Mouse (Mus musculus) urinary bladder, postnatal 4 days (tissue): ENCODE data around the gene Rora.

Experiments
- DNase-seq, 2 experiments: peaks; one replicate each; pipeline ENCODE4 v3.0.0; 2021 to 2022; ENCODE audit warnings: low spot score in 2 of 2

Gene Rora

DNA sequence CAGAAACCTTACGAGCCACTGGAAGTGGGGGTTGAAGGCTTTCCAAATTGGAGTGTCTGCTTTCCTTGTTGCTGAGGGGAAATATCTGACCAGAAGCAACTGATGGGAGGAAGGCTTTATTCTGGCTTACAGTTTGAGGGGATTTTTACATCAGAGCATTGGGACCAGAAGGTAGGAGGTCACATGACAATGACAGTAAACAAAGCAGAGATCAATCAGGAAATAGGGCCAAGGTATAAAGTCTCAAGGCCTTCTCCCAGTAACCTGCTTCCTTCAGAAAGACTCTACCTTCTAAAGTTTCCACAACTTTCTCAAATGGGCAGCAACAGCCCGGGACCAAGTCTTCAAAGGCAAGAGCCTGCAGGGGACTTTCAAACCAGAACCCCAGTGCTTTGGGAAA is 34.6 kb downstream of the Rora start:
- DNase-seq, result no peak

DNA sequence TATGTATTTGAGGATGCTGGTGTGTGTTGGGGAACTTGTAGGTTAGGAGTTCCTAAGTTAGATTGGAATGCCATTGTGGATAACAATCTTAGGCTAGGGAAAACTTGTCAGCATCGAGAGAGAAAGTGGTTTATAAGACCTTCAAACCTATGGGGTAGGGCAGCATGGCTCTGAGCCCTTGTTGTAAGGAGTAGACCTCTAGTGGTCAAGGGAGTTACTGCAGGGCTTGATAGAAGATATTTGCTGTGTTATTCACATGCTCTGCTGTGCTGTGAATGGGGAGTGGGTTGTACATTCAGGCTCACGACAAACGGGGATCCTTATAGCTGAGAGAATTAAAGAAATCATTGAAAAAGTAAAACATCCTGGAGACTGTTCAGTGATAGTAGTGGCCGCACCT is 35.8 kb downstream of the Rora start:
- no peak for DNase-seq

DNA sequence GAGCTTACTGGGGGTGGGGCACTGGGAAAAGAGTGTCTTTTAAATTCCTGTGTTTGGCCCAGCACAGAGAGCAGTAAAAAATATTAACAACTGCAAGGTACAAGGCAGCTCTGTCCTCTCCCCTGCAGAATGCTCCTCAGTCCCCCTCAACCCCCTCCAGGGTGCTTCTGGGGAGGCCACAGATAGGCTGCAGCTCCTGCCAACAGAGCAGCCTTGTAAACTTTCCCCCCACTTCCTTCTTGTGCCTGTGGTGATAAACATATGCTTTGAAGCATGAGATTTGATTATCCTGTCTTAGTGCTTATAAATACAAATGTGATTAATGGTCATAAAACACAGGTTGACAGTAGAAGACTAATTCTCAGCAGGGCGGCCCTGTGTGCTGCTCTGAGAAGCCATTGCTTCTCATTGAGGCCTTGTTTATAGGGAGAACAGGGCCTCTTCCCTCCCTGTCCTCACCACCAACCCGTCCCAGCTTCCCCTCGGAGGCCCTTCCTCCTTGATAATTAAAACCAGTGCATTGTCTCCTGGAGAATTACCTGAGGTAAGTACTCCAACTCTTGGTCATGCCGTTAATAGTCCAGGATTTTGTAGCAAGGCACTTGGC is 41.4 kb downstream of the Rora start:
- DNase-seq, result no peak

- no peak for DNase-seq
Measured at GRCm38 (mm10) chr9:68695496-68695969, 41.9 kb downstream of the Rora start.

DNA sequence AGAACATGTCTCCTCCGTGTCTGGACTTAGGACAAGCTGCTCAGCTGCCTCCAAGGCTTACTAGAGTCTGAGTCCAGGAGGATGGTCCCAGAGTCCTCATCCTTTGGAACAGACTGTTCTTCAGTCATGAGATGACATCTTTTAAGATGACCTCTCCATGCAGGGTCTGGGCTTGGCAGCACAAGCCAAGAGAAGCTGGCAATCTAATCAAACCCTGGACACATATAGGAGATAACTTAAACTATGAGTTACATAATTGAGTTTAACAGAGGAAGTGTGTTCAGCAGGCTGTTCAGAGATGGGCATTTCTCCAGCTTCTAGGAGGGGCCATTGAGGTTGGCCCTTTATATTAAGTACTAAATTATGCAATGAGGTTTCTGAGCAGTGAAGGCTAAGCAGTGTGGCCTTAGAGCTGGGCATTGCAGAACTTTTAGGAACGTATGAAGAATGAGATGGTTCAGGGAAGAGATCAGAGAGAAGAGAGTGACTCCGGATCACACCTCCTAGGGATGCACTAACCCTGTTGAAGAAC is 42.9 kb downstream of the Rora start:
- DNase-seq, result no peak

DNA sequence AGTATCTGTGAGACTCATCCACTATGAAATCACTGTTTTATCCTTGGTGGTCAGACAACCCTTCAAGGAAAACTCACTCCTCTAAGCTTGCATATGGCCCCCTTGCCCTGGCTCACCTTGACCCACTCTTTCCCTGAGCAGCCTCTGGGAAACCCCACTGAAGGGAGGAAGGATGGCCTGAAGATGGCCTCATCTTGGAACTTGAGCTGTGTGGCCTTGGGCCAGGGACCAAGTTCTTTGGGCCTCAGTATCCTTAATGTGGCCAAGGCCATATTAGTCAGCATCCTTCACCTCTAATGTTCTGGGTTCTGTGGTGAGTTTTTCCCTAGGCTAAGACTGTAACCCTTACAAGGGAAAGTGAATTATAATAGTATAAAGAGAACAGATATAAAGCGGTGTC is 45.8 kb downstream of the Rora start:
- DNase-seq, result no peak

- DNase-seq, result no peak
Measured at GRCm38 (mm10) chr9:68699856-68700255, 46.3 kb downstream of the Rora start.

- no peak for DNase-seq
Measured at GRCm38 (mm10) chr9:68707636-68708035, 54.0 kb downstream of the Rora start.

GRCm38 (mm10) chr9:68709232-68709631 is 55.6 kb downstream of the Rora start:
- no peak for DNase-seq

- DNase-seq, result no peak
Measured at GRCm38 (mm10) chr9:68710893-68711654, 57.5 kb downstream of the Rora start.

DNA sequence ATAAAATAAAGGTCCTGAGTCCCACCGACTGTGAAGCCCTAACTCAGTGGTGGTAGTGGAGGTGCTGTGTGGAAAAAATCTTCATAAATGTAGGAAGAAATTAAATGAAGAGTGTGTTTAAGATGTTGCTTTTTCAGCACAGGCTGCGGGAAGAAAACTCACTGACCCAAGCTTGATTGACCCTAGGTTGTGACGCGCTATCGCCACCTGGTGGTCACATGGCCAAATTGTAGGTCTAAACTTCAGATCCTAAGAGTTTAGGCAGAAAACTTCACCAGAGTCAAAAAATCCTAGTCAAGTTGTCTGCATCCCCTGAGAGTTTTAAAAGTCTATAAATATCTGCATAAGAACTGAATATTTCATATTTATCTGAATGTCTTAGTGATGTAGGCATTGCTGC is 63.4 kb downstream of the Rora start:
- no peak for DNase-seq

DNA sequence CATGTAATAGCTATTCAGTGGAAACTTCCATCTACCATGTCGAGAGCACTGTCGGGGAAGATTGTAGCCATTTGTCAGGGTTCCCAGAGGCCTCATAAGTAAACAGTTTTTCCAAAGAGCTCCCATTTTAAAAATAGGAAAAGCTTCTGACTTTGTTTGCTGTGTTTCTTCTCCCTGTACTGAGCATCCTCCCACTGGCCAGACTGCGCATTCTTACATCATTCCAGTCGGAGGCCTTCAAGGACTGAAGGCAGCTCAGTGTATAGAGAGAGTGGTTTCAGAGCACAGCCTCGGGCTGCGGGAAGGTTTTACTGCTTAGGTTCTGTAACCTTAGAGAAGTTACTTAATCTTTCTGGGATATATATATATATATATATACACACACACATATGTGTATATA is 64.8 kb downstream of the Rora start:
- no peak for DNase-seq

DNA sequence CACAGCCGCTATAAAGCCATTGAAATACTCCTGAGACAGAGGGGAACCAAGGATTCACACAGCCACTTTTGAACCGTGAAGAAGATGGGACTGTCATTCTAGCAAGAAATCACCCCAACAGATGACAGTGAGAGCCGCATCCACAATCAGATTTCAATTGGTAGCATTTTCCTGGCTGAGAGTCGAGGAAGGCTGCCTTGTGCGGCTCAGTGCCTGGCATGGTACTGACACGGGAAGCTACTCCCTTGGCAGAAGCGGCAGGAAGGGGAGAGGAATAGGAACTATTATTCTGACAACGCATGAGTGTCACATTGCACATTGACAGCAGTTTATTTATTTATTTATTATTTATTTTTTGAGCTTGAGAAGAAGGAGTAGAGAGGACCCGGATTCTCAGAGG is 65.7 kb downstream of the Rora start:
- no peak for DNase-seq

GRCm38 (mm10) chr9:68724636-68725285 is 71.2 kb downstream of the Rora start:
- DNase-seq, result no peak

DNA sequence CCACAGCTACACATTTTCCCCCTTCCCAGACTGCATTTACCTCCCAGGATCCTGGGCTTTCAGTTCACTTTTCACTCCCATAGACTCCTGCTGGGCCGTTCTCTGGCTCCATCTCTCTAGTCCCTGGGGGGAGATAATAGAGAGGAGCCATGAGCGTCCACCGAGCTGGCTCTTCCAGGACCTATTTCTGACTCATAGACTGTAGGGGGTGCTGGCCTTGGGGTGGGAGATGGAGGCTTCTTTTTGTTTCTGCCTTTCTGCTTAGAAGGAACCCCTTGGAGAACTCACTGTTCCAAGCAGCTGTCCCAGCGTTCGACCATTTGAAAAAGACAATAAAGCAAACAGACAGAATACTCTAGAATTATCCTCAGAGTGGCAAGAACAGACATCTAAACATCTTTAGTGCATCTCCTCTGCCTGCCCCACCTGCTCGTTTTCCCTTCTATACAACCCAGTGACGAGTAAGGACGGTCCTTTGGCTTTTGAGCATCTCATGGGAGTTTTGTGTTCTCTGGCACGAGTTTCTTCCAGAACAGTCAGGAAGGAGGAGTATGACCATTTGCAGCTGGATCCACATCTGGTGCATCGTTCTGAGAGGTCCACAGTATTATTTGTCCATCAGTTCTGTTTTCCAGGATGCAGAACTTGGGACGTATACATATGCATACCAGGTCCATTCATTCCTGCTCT is 73.7 kb downstream of the Rora start:
- no peak for DNase-seq

DNA sequence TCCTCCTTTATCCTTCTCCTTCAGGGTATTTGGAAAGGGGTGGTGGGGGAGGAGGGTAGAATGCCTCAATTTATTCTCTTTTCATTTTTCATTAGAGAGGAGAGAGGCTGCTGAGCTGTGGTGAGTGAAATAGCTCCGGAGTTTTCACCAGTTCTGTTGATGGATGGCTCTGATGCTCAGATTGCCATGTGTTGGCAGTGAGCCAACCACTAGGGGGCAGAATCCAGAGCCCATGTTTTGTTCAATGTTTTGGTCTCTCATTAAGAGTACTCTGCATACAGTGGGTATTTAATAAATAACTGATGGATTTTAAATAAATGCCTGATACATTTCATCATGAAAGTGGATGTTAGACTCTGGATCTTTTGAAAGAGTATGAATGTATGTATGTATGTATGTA is 77.9 kb downstream of the Rora start:
- no peak for DNase-seq

- DNase-seq, result no peak
Measured at GRCm38 (mm10) chr9:68732929-68733328, 79.3 kb downstream of the Rora start.

GRCm38 (mm10) chr9:68735886-68736285 is 82.3 kb downstream of the Rora start:
- DNase-seq, result no peak

DNA sequence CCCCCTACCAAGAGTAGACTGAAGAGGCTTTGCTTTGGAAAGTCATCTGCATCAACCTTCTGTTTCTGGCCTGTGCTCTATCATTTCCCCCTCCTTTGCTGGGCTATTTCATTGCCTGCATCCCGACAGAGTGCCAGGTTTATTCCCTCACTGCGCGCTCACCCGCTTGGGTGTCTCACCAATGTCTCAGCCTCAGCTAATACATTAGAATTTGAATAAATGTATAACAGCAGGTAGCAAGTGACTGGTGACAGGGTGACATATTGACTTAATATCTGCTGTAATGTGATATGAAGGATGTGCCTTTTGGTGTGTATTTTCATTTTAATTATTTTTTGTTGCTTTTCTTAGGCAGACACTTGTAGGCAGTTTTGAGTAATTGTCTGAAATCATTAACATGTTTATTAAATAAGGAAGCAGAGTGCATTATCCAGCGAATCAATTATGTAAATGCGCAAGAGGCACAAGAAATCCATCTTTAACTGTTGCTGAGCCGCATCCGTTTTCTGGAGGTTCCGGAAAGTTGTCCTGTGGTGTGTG is 83.7 kb downstream of the Rora start:
- no peak for DNase-seq

- DNase-seq, result no peak
Measured at GRCm38 (mm10) chr9:68745931-68746646, 92.5 kb downstream of the Rora start.

DNA sequence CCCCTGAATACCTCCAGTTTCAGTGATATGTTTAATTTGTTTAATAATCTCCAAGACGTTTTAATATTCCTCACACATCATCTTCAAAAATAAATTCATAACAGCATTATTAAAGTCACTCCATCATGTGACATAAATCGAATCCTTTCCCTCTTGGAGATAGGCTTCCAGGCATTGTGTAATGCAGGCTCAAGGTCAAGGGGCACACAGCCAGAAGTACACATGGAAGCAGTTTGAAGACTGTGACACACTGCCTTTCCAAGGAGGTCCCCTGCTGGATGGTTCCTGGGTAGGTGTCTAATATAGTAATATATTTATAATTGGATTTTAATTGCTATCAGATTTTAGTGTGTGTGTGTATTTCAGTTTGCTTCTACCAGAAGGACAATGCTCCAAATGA is 103.4 kb downstream of the Rora start:
- DNase-seq, result no peak
